In genomic region chr4:135828491-135828890, GRCm38 (mm10) we compare ENCODE assay signal across 9 mouse cellular contexts. TPM values are rescaled to one million over a fixed set of nuclear protein-coding genes. Genes with fewer than 3 reads are reported as not detected.
A peak's percentile ranks its signal among the peaks of the same experiment; 100 is the strongest.
DNase-seq lines count a peak whose midpoint lies in the region; ATAC-seq lines count a peak whose summit lies in the region.
"Had no signal": no experiment of that assay in that cellular context is flagged by ENCODE, and none has a peak within 500 bp of the region (broad histone marks: within the 10 kb centered on the region; RNA-seq: fewer than 3 reads in every experiment).

No protein-coding gene starts in this region.

- peak overlapping the region; percentile 44 for H3K4me2 ChIP-seq in heart, embryonic 12.5 days
- H3K4me2 ChIP-seq in kidney, embryonic 15.5 days, result peak overlapping the region; percentile 42
- H3K4me2 ChIP-seq in limb, embryonic 15.5 days, result peak overlapping the region; percentile 24
- H3K4me2 ChIP-seq: liver, embryonic 13.5 days had no signal

- DNase-seq in cerebellum, postnatal 25 days, result peak; percentile 23 to 36
- DNase-seq in cerebellum, adult 9-11 months, result no peak
- peak; percentile 39 for DNase-seq in forebrain, embryonic 10.5 days (ENCODE audit: extremely low spot score, low spot score)
- peak; percentile 84 for DNase-seq in ovary, adult 18-20 months (ENCODE audit: low spot score)
- no peak for DNase-seq in natural killer cell, adult 2 months (ENCODE audit: low spot score in 2 of 2)
- DNase-seq: liver, embryonic 13.5 days had no signal

- H3K4me1 ChIP-seq in forebrain, embryonic 10.5 days, result peaks cover 35% of the 10 kb centered on the region
- H3K4me1 ChIP-seq in heart, embryonic 12.5 days (replicated peaks), result peaks cover 25% of the 10 kb centered on the region
- H3K4me1 ChIP-seq in kidney, embryonic 15.5 days, result peaks cover 36% of the 10 kb centered on the region
- H3K4me1 ChIP-seq in limb, embryonic 15.5 days, result peaks cover 39% of the 10 kb centered on the region
- H3K4me1 ChIP-seq: liver, embryonic 13.5 days had no signal

- H3K9ac ChIP-seq in heart, embryonic 12.5 days, result peak overlapping the region; percentile 62
- no peak overlapping the region for H3K9ac ChIP-seq in kidney, embryonic 15.5 days
- H3K9ac ChIP-seq in limb, embryonic 15.5 days, result no peak overlapping the region
- H3K9ac ChIP-seq: liver, embryonic 13.5 days had no signal

- no peaks in the 10 kb centered on the region for H3K9me3 ChIP-seq in forebrain, embryonic 10.5 days
- no peaks in the 10 kb centered on the region for H3K9me3 ChIP-seq in heart, embryonic 12.5 days (replicated peaks)
- no peaks in the 10 kb centered on the region for H3K9me3 ChIP-seq in kidney, embryonic 15.5 days (replicated peaks)
- H3K9me3 ChIP-seq in limb, embryonic 15.5 days, result no peaks in the 10 kb centered on the region
- H3K9me3 ChIP-seq: liver, embryonic 13.5 days had no signal

- peak overlapping the region; percentile 78 for H3K27ac ChIP-seq in forebrain, embryonic 10.5 days
- peak overlapping the region; percentile 86 for H3K27ac ChIP-seq in heart, embryonic 12.5 days (ENCODE audit: poor library complexity, severe bottlenecking)
- peak overlapping the region; percentile 89 for H3K27ac ChIP-seq in kidney, embryonic 15.5 days
- H3K27ac ChIP-seq in limb, embryonic 15.5 days, result peak overlapping the region; percentile 94
- H3K27ac ChIP-seq: liver, embryonic 13.5 days had no signal

- H3K4me3 ChIP-seq in forebrain, embryonic 10.5 days, result no peak overlapping the region
- H3K4me3 ChIP-seq in heart, embryonic 12.5 days, result 0 out of 2 replicates have a peak overlapping the region, but pooled peaks have one; percentile 9
- 0 out of 2 replicates have a peak overlapping the region, but pooled peaks have one; percentile 4 for H3K4me3 ChIP-seq in kidney, embryonic 15.5 days (replicated peaks)
- no peak overlapping the region for H3K4me3 ChIP-seq in limb, embryonic 15.5 days
- H3K4me3 ChIP-seq: liver, embryonic 13.5 days had no signal

- H3K36me3 ChIP-seq in forebrain, embryonic 10.5 days (replicated peaks), result no peaks in the 10 kb centered on the region
- no peaks in the 10 kb centered on the region for H3K36me3 ChIP-seq in heart, embryonic 12.5 days
- no peaks in the 10 kb centered on the region for H3K36me3 ChIP-seq in kidney, embryonic 15.5 days
- no peaks in the 10 kb centered on the region for H3K36me3 ChIP-seq in limb, embryonic 15.5 days
- H3K36me3 ChIP-seq: liver, embryonic 13.5 days had no signal

- WGBS in forebrain, embryonic 10.5 days, result 50% methylated on average over 11 of the region's 11 CpGs
- WGBS in heart, embryonic 12.5 days, result 13% methylated on average over 11 of the region's 11 CpGs
- 20% methylated on average over 11 of the region's 11 CpGs for WGBS in kidney, embryonic 15.5 days
- 10% methylated on average over 11 of the region's 11 CpGs for WGBS in limb, embryonic 15.5 days

- peak; percentile 80 for ATAC-seq in heart, embryonic 12.5 days (ENCODE audit: insufficient number of reproducible peaks, low FRiP score)
- peak; percentile 68 for ATAC-seq in kidney, embryonic 15.5 days (replicated peaks; ENCODE audit: low FRiP score)
- peak; percentile 77 for ATAC-seq in limb, embryonic 15.5 days (ENCODE audit: insufficient number of reproducible peaks, low FRiP score, low TSS enrichment, low read depth)

- no peaks in the 10 kb centered on the region for H3K27me3 ChIP-seq in forebrain, embryonic 10.5 days (ENCODE audit: poor library complexity, severe bottlenecking)
- H3K27me3 ChIP-seq in heart, embryonic 12.5 days (replicated peaks), result no peaks in the 10 kb centered on the region
- H3K27me3 ChIP-seq in kidney, embryonic 15.5 days, result no peaks in the 10 kb centered on the region
- H3K27me3 ChIP-seq in limb, embryonic 15.5 days, result no peaks in the 10 kb centered on the region
- H3K27me3 ChIP-seq: liver, embryonic 13.5 days had no signal

RNA-seq across cellular contexts. Expression of gene Srsf10, which starts 27.1 kb away (rescaled TPM):
- polyA plus RNA-seq in forebrain, embryonic 10.5 days (2016; fragmentation: Nextera tagmentation; extraction: Ambion mirVana), result 383 and 421 TPM in 2 replicates
- 178 and 189 TPM in 2 replicates for polyA plus RNA-seq in heart, embryonic 12.5 days (2016; fragmentation: Nextera tagmentation; extraction: Ambion mirVana)
- 268 and 279 TPM in 2 replicates for polyA plus RNA-seq in kidney, embryonic 15.5 days (2015; fragmentation: Nextera tagmentation; extraction: Ambion mirVana)
- 208 and 209 TPM in 2 replicates for polyA plus RNA-seq in limb, embryonic 15.5 days (2015; fragmentation: Nextera tagmentation; extraction: Ambion mirVana)

RNA-seq across cellular contexts. Expression of gene Pnrc2, which starts 45.2 kb away (rescaled TPM):
- 205 and 219 TPM in 2 replicates for polyA plus RNA-seq in forebrain, embryonic 10.5 days (2016; fragmentation: Nextera tagmentation; extraction: Ambion mirVana)
- 124 and 131 TPM in 2 replicates for polyA plus RNA-seq in heart, embryonic 12.5 days (2016; fragmentation: Nextera tagmentation; extraction: Ambion mirVana)
- 194 and 213 TPM in 2 replicates for polyA plus RNA-seq in kidney, embryonic 15.5 days (2015; fragmentation: Nextera tagmentation; extraction: Ambion mirVana)
- 160 TPM in 2 replicates for polyA plus RNA-seq in limb, embryonic 15.5 days (2015; fragmentation: Nextera tagmentation; extraction: Ambion mirVana)

Comparison
In these comparisons a context has a peak if more than half of its experiments do, and no peak if none do; other contexts are left out.
1. DNase-seq: peak in cerebellum, postnatal 25 days (2 of 2), forebrain, embryonic 10.5 days (single experiment) and ovary, adult 18-20 months (single experiment); none in cerebellum, adult 9-11 months (single experiment) and natural killer cell, adult 2 months (0 of 2).
2. H3K4me3 ChIP-seq: peak in heart, embryonic 12.5 days (single experiment) and kidney, embryonic 15.5 days (single experiment); none in forebrain, embryonic 10.5 days (single experiment) and limb, embryonic 15.5 days (single experiment).
3. Peak in every context shown above with its lines, with median percentiles within 50 percentile points of each other: H3K27ac ChIP-seq, ATAC-seq and H3K4me2 ChIP-seq.